Mouse (Mus musculus): ENCODE results near the gene Pdia2. TPM values are rescaled to one million over a fixed set of nuclear protein-coding genes. Genes with fewer than 3 reads are reported as not detected.
"Not testable (repeated sequence)": the region's sequence is repeated elsewhere in the genome, so short reads cannot be mapped to it uniquely, and the experiment has no call there.

Pdia2 gene
- polyA plus RNA-seq, 1 experiment from 2014 or later: 1.9 TPM

DNA sequence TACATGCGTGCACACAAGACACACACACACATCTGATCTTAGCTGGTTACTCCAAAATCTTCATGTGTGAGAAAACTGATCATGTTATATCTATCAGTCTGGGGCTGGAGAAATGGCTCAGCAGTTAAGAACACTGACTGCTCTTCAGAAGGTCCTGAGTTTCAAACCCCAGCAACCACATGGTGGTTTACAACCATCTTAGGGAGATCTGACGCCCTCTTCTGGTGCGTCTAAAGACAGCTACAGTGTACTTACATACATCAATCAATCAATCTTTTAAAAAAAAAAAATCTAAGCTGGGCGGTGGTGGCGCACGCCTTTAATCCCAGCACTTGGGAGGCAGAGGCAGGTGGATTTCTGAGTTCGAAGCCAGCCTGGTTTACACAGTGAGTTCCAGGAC is 7.4 kb downstream of the Pdia2 start:
- not testable (repeated sequence) for H3K27me3 ChIP-seq (ENCODE audit: insufficient read depth, low read length); H3K4me3 ChIP-seq (replicated peaks; ENCODE audit: low read depth, low read length); H3K4me1 ChIP-seq (replicated peaks; ENCODE audit: insufficient read depth, low read length); H3K4me2 ChIP-seq (ENCODE audit: low read length); H3K9ac ChIP-seq (ENCODE audit: low read depth, low read length); H3K27ac ChIP-seq; H3K9me3 ChIP-seq (replicated peaks; ENCODE audit: low read length); ATAC-seq (replicated peaks; ENCODE audit: low FRiP score, low read depth); DNase-seq (ENCODE audit: low spot score)
- TF ChIP-seq CTCF (IDR thresholded peaks at IDR 0.05; ENCODE audit: low read depth): peak; percentile 4; the same call in 1 of the 2 replicates
- peaks cover 74% of the 10 kb centered on the region for H3K36me3 ChIP-seq (ENCODE audit: insufficient read depth, low read length)
- 90% methylated on average over 7 of the region's 7 CpGs for WGBS

DNA sequence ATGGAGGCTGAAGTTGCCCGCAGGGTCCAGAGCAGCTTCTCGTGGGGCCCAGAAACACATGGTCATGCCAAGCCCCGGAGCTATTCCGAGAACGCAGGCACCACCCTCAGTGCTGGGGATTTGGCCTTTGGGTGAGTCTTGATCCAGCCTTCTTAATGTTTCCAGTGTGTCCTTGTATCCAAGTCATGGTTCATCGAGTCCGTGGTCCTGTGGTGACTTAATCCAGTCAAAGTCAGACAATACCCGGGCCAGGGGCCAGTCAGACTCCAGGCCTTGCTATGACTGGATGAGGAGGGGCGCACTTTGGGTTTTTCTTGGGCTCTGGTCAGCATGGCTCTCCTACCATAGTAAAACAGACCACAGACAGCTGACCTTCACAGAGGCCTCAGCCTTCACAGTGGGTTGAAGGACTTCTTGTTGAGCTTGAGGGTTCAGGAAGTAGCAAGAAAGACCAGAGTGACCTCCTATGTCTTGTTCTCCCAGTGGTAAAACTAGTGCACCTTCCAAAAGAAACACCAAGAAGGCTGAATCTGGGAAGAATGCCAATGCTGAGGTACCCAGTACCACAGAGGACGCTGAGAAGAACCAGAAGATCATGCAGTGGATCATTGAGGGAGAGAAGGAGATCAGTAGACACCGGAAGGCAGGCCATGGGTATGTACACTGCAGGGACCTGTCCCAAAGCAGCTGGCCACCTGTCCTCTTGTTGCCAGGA is 10.6 kb downstream of the Pdia2 start:
- H3K4me3 ChIP-seq (replicated peaks; ENCODE audit: low read depth, low read length): no peak overlapping the region
- no peak for TF ChIP-seq CTCF (IDR thresholded peaks at IDR 0.05; ENCODE audit: low read depth)
- ATAC-seq (replicated peaks; ENCODE audit: low FRiP score, low read depth) (no peak), DNase-seq (ENCODE audit: low spot score) (no peak)
- no peaks in the 10 kb centered on the region for H3K4me1 ChIP-seq (replicated peaks; ENCODE audit: insufficient read depth, low read length)
- H3K9ac ChIP-seq (ENCODE audit: low read depth, low read length): no peak overlapping the region
- H3K27ac ChIP-seq: no peak overlapping the region
- H3K27me3 ChIP-seq (ENCODE audit: insufficient read depth, low read length): no peaks in the 10 kb centered on the region
- no peaks in the 10 kb centered on the region for H3K9me3 ChIP-seq (replicated peaks; ENCODE audit: low read length)
- peaks cover 59% of the 10 kb centered on the region for H3K36me3 ChIP-seq (ENCODE audit: insufficient read depth, low read length)
- WGBS: 92% methylated on average over 11 of the region's 11 CpGs
- no peak overlapping the region for H3K4me2 ChIP-seq (ENCODE audit: low read length)

DNA sequence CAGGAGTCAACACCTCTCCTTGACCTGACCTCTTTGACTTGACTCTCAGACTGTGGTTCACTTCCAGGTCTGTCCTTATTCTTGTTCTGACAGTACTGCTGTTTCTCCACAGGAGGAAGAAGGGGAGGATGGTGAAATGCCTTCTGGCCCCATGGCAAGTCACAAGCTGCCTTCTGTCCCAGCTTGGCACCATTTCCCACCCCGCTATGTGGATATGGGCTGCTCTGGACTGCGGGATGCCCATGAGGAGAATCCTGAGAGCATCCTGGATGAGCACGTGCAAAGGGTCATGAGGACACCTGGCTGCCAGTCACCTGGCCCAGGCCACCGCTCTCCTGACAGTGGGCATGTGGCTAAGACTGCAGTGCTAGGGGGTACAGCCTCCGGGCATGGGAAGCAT is 11.3 kb downstream of the Pdia2 start:
- no peak overlapping the region for H3K4me3 ChIP-seq (replicated peaks; ENCODE audit: low read depth, low read length)
- 96% methylated on average over 5 of the region's 5 CpGs for WGBS
- no peaks in the 10 kb centered on the region for H3K27me3 ChIP-seq (ENCODE audit: insufficient read depth, low read length)
- no peak overlapping the region for H3K9ac ChIP-seq (ENCODE audit: low read depth, low read length)
- TF ChIP-seq CTCF (IDR thresholded peaks at IDR 0.05; ENCODE audit: low read depth): no peak
- no peak for ATAC-seq (replicated peaks; ENCODE audit: low FRiP score, low read depth)
- no peaks in the 10 kb centered on the region for H3K9me3 ChIP-seq (replicated peaks; ENCODE audit: low read length)
- H3K4me1 ChIP-seq (replicated peaks; ENCODE audit: insufficient read depth, low read length): no peaks in the 10 kb centered on the region
- peaks cover 56% of the 10 kb centered on the region for H3K36me3 ChIP-seq (ENCODE audit: insufficient read depth, low read length)
- H3K27ac ChIP-seq: no peak overlapping the region
- no peak for DNase-seq (ENCODE audit: low spot score)
- no peak overlapping the region for H3K4me2 ChIP-seq (ENCODE audit: low read length)

DNA sequence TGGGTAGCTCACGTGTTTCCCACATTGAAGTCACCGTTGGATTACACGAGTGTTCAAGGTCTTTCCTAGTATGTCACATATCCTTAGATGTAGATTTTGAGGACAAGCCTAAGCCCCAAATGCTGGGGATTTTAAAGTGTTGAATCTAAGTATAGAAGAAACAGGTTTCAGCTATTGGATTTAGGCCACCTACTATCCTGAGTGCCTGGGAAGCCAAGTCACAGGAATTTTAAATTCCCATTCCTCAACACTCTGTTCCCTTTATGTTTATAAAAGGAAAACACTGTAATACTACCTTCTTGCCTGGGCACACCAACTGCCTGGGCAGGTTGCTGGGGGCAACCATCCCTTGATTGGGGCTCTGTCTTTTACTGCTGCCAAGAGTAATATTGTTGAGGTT is 17.7 kb downstream of the Pdia2 start:
- H3K4me1 ChIP-seq (replicated peaks; ENCODE audit: insufficient read depth, low read length): no peaks in the 10 kb centered on the region
- TF ChIP-seq CTCF (IDR thresholded peaks at IDR 0.05; ENCODE audit: low read depth): no peak
- H3K27ac ChIP-seq: no peak overlapping the region
- H3K9ac ChIP-seq (ENCODE audit: low read depth, low read length): no peak overlapping the region
- H3K27me3 ChIP-seq (ENCODE audit: insufficient read depth, low read length): no peaks in the 10 kb centered on the region
- peaks cover 17% of the 10 kb centered on the region for H3K36me3 ChIP-seq (ENCODE audit: insufficient read depth, low read length)
- no peaks in the 10 kb centered on the region for H3K9me3 ChIP-seq (replicated peaks; ENCODE audit: low read length)
- DNase-seq (ENCODE audit: low spot score) (no peak), ATAC-seq (replicated peaks; ENCODE audit: low FRiP score, low read depth) (no peak)
- 94% methylated on average over 3 of the region's 3 CpGs for WGBS
- H3K4me2 ChIP-seq (ENCODE audit: low read length): no peak overlapping the region
- H3K4me3 ChIP-seq (replicated peaks; ENCODE audit: low read depth, low read length): no peak overlapping the region

DNA sequence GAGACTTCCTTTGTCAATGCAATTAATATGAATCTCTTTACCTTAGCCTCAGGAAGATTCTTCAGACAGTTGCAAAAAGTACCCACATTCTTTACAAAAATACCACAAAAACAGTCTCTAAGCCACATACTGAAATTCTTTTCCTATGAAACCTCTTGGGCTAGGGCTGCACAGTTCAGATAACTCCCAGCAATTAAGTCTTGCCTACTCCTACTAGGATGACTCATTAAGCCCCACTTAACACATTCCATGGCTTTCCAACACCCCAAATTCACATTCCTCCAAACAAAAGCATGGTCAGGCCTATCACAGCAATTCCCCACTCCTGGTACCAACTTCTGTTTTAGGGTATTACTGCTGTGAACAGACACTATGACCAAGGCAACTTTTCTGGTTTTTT is 20.3 kb downstream of the Pdia2 start:
- DNase-seq (ENCODE audit: low spot score) (no peak), ATAC-seq (replicated peaks; ENCODE audit: low FRiP score, low read depth) (no peak)
- Histone ChIP-seq H3K36me3 (ENCODE audit: insufficient read depth, low read length) (peaks cover 21% of the 10 kb centered on the region; the same call in 1 of the 2 replicates), H3K9me3 (replicated peaks; ENCODE audit: low read length) (no peaks in the 10 kb centered on the region), H3K27ac (no peak overlapping the region), H3K4me3 (replicated peaks; ENCODE audit: low read depth, low read length) (no peak overlapping the region), H3K4me1 (replicated peaks; ENCODE audit: insufficient read depth, low read length) (no peaks in the 10 kb centered on the region), H3K4me2 (ENCODE audit: low read length) (no peak overlapping the region), H3K9ac (ENCODE audit: low read depth, low read length) (no peak overlapping the region), H3K27me3 (ENCODE audit: insufficient read depth, low read length) (no peaks in the 10 kb centered on the region)
- no peak for TF ChIP-seq CTCF (IDR thresholded peaks at IDR 0.05; ENCODE audit: low read depth)

DNA sequence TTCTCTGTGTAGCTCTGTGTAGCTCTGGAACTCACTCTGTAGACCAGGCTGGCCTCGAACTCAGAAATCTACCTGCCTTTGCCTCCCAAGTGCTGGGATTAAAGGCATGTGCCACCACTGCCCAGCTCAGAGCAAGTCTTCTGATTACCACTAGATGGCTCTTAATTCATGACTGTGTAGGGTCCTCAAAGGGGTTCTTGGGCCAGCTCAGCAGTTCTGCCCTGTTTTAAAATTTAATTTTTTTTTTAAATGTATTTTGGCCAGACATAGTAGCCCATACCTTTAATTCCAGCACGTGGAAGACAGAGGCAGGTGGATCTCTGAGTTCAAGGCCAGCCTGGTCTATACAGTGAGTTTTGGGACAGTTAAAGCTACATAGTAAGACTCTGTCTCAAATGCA is 23.6 kb downstream of the Pdia2 start:
- not testable (repeated sequence) for H3K9ac ChIP-seq (ENCODE audit: low read depth, low read length); H3K4me1 ChIP-seq (replicated peaks; ENCODE audit: insufficient read depth, low read length); H3K27me3 ChIP-seq (ENCODE audit: insufficient read depth, low read length); ATAC-seq (replicated peaks; ENCODE audit: low FRiP score, low read depth); H3K9me3 ChIP-seq (replicated peaks; ENCODE audit: low read length); H3K27ac ChIP-seq; H3K4me2 ChIP-seq (ENCODE audit: low read length); H3K4me3 ChIP-seq (replicated peaks; ENCODE audit: low read depth, low read length)
- H3K36me3 ChIP-seq (ENCODE audit: insufficient read depth, low read length): 0 out of 2 replicates have a peak, but pooled peaks cover 12% of the 10 kb centered on the region
- peak; percentile 47; the same call in 1 of the 2 replicates for TF ChIP-seq CTCF (IDR thresholded peaks at IDR 0.05; ENCODE audit: low read depth)
- 88% methylated on average over 2 of the region's 2 CpGs for WGBS
- peak; percentile 16 for DNase-seq (ENCODE audit: low spot score)

DNA sequence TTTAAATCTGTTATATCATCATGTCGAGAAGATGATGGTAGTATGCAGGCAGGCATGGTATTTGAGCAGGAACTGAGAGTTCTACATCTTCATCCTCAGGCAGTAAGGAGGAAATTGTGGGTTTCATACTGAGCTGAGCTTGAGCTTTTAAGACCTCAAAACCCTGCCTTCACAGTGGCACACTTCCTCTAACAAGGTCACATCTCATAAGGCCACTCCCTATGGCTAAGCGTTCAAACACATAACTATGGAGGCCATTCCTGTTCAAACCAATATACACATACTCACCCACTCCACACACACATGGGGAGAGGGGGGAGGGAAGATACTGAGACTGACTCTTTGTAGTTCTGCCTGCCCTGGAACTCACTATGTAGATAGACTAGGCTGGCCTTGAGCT is 30.8 kb downstream of the Pdia2 start:
- Histone ChIP-seq H3K27ac (no peak overlapping the region), H3K4me2 (ENCODE audit: low read length) (no peak overlapping the region), H3K9ac (ENCODE audit: low read depth, low read length) (no peak overlapping the region), H3K4me3 (replicated peaks; ENCODE audit: low read depth, low read length) (no peak overlapping the region), H3K4me1 (replicated peaks; ENCODE audit: insufficient read depth, low read length) (no peaks in the 10 kb centered on the region), H3K9me3 (replicated peaks; ENCODE audit: low read length) (no peaks in the 10 kb centered on the region), H3K27me3 (ENCODE audit: insufficient read depth, low read length) (no peaks in the 10 kb centered on the region), H3K36me3 (ENCODE audit: insufficient read depth, low read length) (0 out of 2 replicates have a peak, but pooled peaks cover 2% of the 10 kb centered on the region)
- no peak for TF ChIP-seq CTCF (IDR thresholded peaks at IDR 0.05; ENCODE audit: low read depth)
- no peak for DNase-seq (ENCODE audit: low spot score)
- 89% methylated on average over 2 of the region's 2 CpGs for WGBS
- no peak for ATAC-seq (replicated peaks; ENCODE audit: low FRiP score, low read depth)
